Mouse (Mus musculus) frontal cortex, postnatal 10 days (tissue): ENCODE measurements at regions not wholly inside any gene's neighbourhood (a gene's known extent, or its start where the extent isn't known, plus 50 kb on each side); places are given as distances from the start of the nearest gene placed in this dataset.
A peak's percentile ranks its signal among the peaks of the same experiment; 100 is the strongest.

ENCODE experiments used
- DNase-seq, 2 experiments: peaks; one replicate each; pipeline ENCODE4 v3.0.0; 2022; ENCODE audit warnings: low spot score in 2 of 2, mixed read lengths in 1 of 2

- no peak for DNase-seq
These were observed 85.0 kb upstream of the Xpo1 start for GRCm38 (mm10) chr11:23170813-23171212.

GRCm38 (mm10) chr11:23171760-23172159 is 84.1 kb upstream of the Xpo1 start:
- no peak for DNase-seq

GRCm38 (mm10) chr11:23181647-23182046 is 74.2 kb upstream of the Xpo1 start:
- no peak for DNase-seq

GRCm38 (mm10) chr11:23185211-23185610 is 70.6 kb upstream of the Xpo1 start:
- no peak for DNase-seq

- DNase-seq: peak in 1 of 2 experiments; percentile 12
These were observed 54.0 kb upstream of the Xpo1 start for GRCm38 (mm10) chr11:23201701-23202449.

GRCm38 (mm10) chr11:23203566-23203965 is 52.3 kb upstream of the Xpo1 start:
- DNase-seq: no peak

GRCm38 (mm10) chr11:23204041-23204440 is 51.8 kb upstream of the Xpo1 start:
- DNase-seq: no peak
